Mouse (Mus musculus) erythroblast, embryonic 14.5 days (primary cell): ENCODE data around the gene Fbxo27.

ENCODE experiments used
- GATA1 ChIP-seq: IDR thresholded peaks from 2 replicates; pipeline ENCODE4 v1.6.1; 2012; ENCODE audit warnings: low read length, inconsistent platforms, mixed read lengths
- TAL1 ChIP-seq: IDR thresholded peaks from 3 replicates; pipeline ENCODE4 v1.6.1; 2012; ENCODE audit warnings: low read length, inconsistent platforms, mixed read lengths

- TF ChIP-seq GATA1 = no peak
- TF ChIP-seq TAL1 = no peak
Observed at GRCm38 (mm10) chr7:28645366-28645765, 47.3 kb upstream of the Fbxo27 start.
